Mouse (Mus musculus): ENCODE results near the gene Ott.
"Not testable (repeated sequence)": the region's sequence is repeated elsewhere in the genome, so short reads cannot be mapped to it uniquely, and the experiment has no call there.

Ott gene

GRCm38 (mm10) chrX:149073982-149074381, at the start of gene Ott:
Ott (plus strand) TSS chrX:149074282.
- DNase-seq (ENCODE audit: low spot score in 2 of 2): not testable (repeated sequence)
